Mouse (Mus musculus): ENCODE measurements at regions not wholly inside any gene's neighbourhood (a gene's known extent, or its start where the extent isn't known, plus 50 kb on each side); places are given as distances from the start of the nearest gene placed in this dataset.
A peak's percentile ranks its signal among the peaks of the same experiment; 100 is the strongest.

- DNase-seq, result peak; percentile 2
Observed at GRCm38 (mm10) chr12:27140335-27140702, 202.1 kb downstream of the Sox11 start.

- DNase-seq, result no peak
Observed at GRCm38 (mm10) chr12:27139683-27140334, 202.6 kb downstream of the Sox11 start.

GRCm38 (mm10) chr12:27138663-27139633 is 203.4 kb downstream of the Sox11 start:
- DNase-seq, result no peak

GRCm38 (mm10) chr12:27135997-27136559 is 206.3 kb downstream of the Sox11 start:
- DNase-seq, result no peak

GRCm38 (mm10) chr12:27130544-27130943 is 211.8 kb downstream of the Sox11 start:
- DNase-seq, result no peak

GRCm38 (mm10) chr12:27127054-27127605 is 215.2 kb downstream of the Sox11 start:
- DNase-seq, result no peak

- DNase-seq, result no peak
Observed at GRCm38 (mm10) chr12:27118581-27118980, 223.8 kb downstream of the Sox11 start.

- DNase-seq, result no peak
Observed at GRCm38 (mm10) chr12:27115392-27115791, 227.0 kb downstream of the Sox11 start.

GRCm38 (mm10) chr12:27104925-27105571 is 237.3 kb downstream of the Sox11 start:
- DNase-seq, result no peak

GRCm38 (mm10) chr12:27102996-27103395 is 239.4 kb downstream of the Sox11 start:
- no peak for DNase-seq

- DNase-seq, result no peak
Observed at GRCm38 (mm10) chr12:27089206-27089605, 253.2 kb downstream of the Sox11 start.

- DNase-seq, result no peak
Observed at GRCm38 (mm10) chr12:27085890-27086289, 256.5 kb downstream of the Sox11 start.

- no peak for DNase-seq
Observed at GRCm38 (mm10) chr12:27083645-27084550, 258.5 kb downstream of the Sox11 start.

GRCm38 (mm10) chr12:27083089-27083488 is 259.3 kb downstream of the Sox11 start:
- DNase-seq, result no peak

- no peak for DNase-seq
Observed at GRCm38 (mm10) chr12:27082624-27083023, 259.8 kb downstream of the Sox11 start.

GRCm38 (mm10) chr12:27076107-27076738 is 266.2 kb downstream of the Sox11 start:
- no peak for DNase-seq

GRCm38 (mm10) chr12:27065011-27065517 is 277.3 kb downstream of the Sox11 start:
- DNase-seq, result no peak

- DNase-seq, result no peak
Observed at GRCm38 (mm10) chr12:27063518-27063917, 278.9 kb downstream of the Sox11 start.

GRCm38 (mm10) chr12:27062511-27063264 is 279.7 kb downstream of the Sox11 start:
- DNase-seq, result no peak
